Mouse (Mus musculus) liver, embryonic 14.5 days (tissue): ENCODE results near the gene St6galnac3.

Experiments
- CTCF ChIP-seq: IDR thresholded peaks from 2 replicates; pipeline ENCODE4 v1.5.1; 2016; ENCODE audit warnings: antibody characterized with exemption, low read depth, control low read depth
- EP300 ChIP-seq: IDR thresholded peaks from 2 replicates; pipeline ENCODE4 v1.6.1; 2016; ENCODE audit warnings: antibody characterized with exemption, low read depth

- TF ChIP-seq CTCF = no peak
- no peak for TF ChIP-seq EP300
Observed at GRCm38 (mm10) chr3:153751435-153751834, 26.5 kb upstream of the St6galnac3 start.
